In genomic region chr1:45925131-45925499, GRCm38 (mm10) we compare ENCODE assay signal across 8 mouse cellular contexts. TPM values are rescaled to one million over a fixed set of nuclear protein-coding genes. Genes with fewer than 3 reads are reported as not detected.
DNase-seq lines count a peak whose midpoint lies in the region; ATAC-seq and TF ChIP-seq lines count a peak whose summit lies in the region.

No protein-coding gene starts in this region.

- H3K27me3 ChIP-seq in heart, adult 2 months (ENCODE audit: control insufficient read depth, insufficient read depth, low read length): no peaks in the 10 kb centered on the region
- no peaks in the 10 kb centered on the region for H3K27me3 ChIP-seq in C2C12 (ENCODE audit: control insufficient read depth, insufficient read depth, insufficient read length)
- peaks cover 9% of the 10 kb centered on the region for H3K27me3 ChIP-seq in forebrain, embryonic 11.5 days (ENCODE audit: control insufficient read depth, insufficient read depth, low read length)
- no peaks in the 10 kb centered on the region for H3K27me3 ChIP-seq in liver, embryonic 14.5 days (ENCODE audit: control insufficient read depth, insufficient read depth, low read length)

- H3K79me2 ChIP-seq in heart, adult 2 months (replicated peaks; ENCODE audit: control insufficient read depth, insufficient read depth, low read length): no peaks in the 10 kb centered on the region
- no peaks in the 10 kb centered on the region for H3K79me2 ChIP-seq in C2C12 (ENCODE audit: control insufficient read depth, insufficient read depth)

- H3K36me3 ChIP-seq in heart, adult 2 months (ENCODE audit: control insufficient read depth, insufficient read depth, low read length): no peaks in the 10 kb centered on the region
- H3K36me3 ChIP-seq in C2C12 (ENCODE audit: control insufficient read depth, insufficient read depth): no peaks in the 10 kb centered on the region
- no peaks in the 10 kb centered on the region for H3K36me3 ChIP-seq in forebrain, embryonic 11.5 days (ENCODE audit: control insufficient read depth, insufficient read depth, low read length)
- peaks cover 19% of the 10 kb centered on the region for H3K36me3 ChIP-seq in liver, embryonic 14.5 days (replicated peaks; ENCODE audit: control insufficient read depth, insufficient read depth, low read depth)

- H3K9me3 ChIP-seq in forebrain, embryonic 11.5 days (ENCODE audit: control insufficient read depth, low read length): no peaks in the 10 kb centered on the region
- no peaks in the 10 kb centered on the region for H3K9me3 ChIP-seq in liver, embryonic 14.5 days (ENCODE audit: control insufficient read depth, low read length)

- H3K4me1 ChIP-seq in heart, adult 2 months (ENCODE audit: control insufficient read depth, insufficient read depth, low read length): no peaks in the 10 kb centered on the region; the same call in 1 of the 2 replicates
- 0 out of 2 replicates have a peak, but pooled peaks cover 2% of the 10 kb centered on the region for H3K4me1 ChIP-seq in forebrain, embryonic 11.5 days (replicated peaks; ENCODE audit: control insufficient read depth, insufficient read depth, low read length)
- H3K4me1 ChIP-seq in liver, embryonic 14.5 days (replicated peaks; ENCODE audit: control insufficient read depth in 2 of 2, insufficient read depth in 2 of 2, low read length in 1 of 2): peaks cover 17 to 22% of the 10 kb centered on the region in 2 experiments

- TF ChIP-seq POLR2A in heart, adult 2 months (IDR thresholded peaks at IDR 0.05; ENCODE audit: insufficient read depth, low read depth, low read length): no peak

- peak overlapping the region; percentile 65 for H3K9ac ChIP-seq in heart, adult 2 months (ENCODE audit: low read depth, low read length)
- H3K9ac ChIP-seq in forebrain, embryonic 11.5 days (ENCODE audit: low read length): peak overlapping the region; percentile 51
- peak overlapping the region; percentile 96 for H3K9ac ChIP-seq in liver, embryonic 14.5 days (replicated peaks)

- no peak for TF ChIP-seq EP300 in heart, adult 2 months (IDR thresholded peaks at IDR 0.05; ENCODE audit: insufficient read depth, low read depth, low read length)
- no peak for TF ChIP-seq EP300 in liver, embryonic 14.5 days (IDR thresholded peaks at IDR 0.05; ENCODE audit: low read depth)

- ATAC-seq in forebrain, embryonic 11.5 days (replicated peaks; ENCODE audit: low FRiP score): peak; percentile 47
- peak; percentile 35 for ATAC-seq in liver, embryonic 14.5 days (ENCODE audit: insufficient read depth)

- no peak for DNase-seq in heart, adult 2 months
- DNase-seq in heart, postnatal 4 days: no peak
- no peak for DNase-seq in forebrain, embryonic 11.5 days (ENCODE audit: low spot score)
- DNase-seq in liver, embryonic 14.5 days (ENCODE audit: low read depth in 3 of 3, low spot score in 3 of 3): no peak
- DNase-seq in natural killer cell, adult 2 months (ENCODE audit: low spot score in 2 of 2): no peak
- no peak for DNase-seq in retina, embryonic 14.5 days (ENCODE audit: low spot score)
- DNase-seq in right cerebral cortex, postnatal 25 days: no peak

- H3ac ChIP-seq in C2C12 (ENCODE audit: control insufficient read depth, insufficient read length, low read depth): no peak overlapping the region

- WGBS in heart, adult 2 months: 8% methylated on average over 7 of the region's 7 CpGs
- 11% methylated on average over 7 of the region's 7 CpGs for WGBS in forebrain, embryonic 11.5 days
- 3% methylated on average over 7 of the region's 7 CpGs for WGBS in liver, embryonic 14.5 days (ENCODE audit: insufficient replicate concordance)

- H3K79me3 ChIP-seq in C2C12 (ENCODE audit: low read depth): no peaks in the 10 kb centered on the region

- H3K4me2 ChIP-seq in forebrain, embryonic 11.5 days (ENCODE audit: low read depth, low read length, severe bottlenecking): peak overlapping the region; percentile 90
- H3K4me2 ChIP-seq in liver, embryonic 14.5 days (ENCODE audit: low read depth): peak overlapping the region; percentile 87

- H3K27ac ChIP-seq in heart, adult 2 months: peak overlapping the region; percentile 81
- no peak overlapping the region for H3K27ac ChIP-seq in forebrain, embryonic 11.5 days (ENCODE audit: low read depth, low read length)
- peak overlapping the region; percentile 71 for H3K27ac ChIP-seq in liver, embryonic 14.5 days

- no peak for TF ChIP-seq CTCF in heart, adult 2 months (IDR thresholded peaks at IDR 0.05)
- TF ChIP-seq CTCF in C2C12 (IDR thresholded peaks at IDR 0.05; ENCODE audit: control insufficient read depth, insufficient read depth, insufficient read length): no peak
- TF ChIP-seq CTCF in liver, embryonic 14.5 days (IDR thresholded peaks at IDR 0.05; ENCODE audit: low read depth): no peak

- H3K4me3 ChIP-seq in heart, adult 2 months: peak overlapping the region; percentile 66
- peak overlapping the region; percentile 34 for H3K4me3 ChIP-seq in C2C12 (ENCODE audit: insufficient read depth, poor library complexity, severe bottlenecking)
- H3K4me3 ChIP-seq in forebrain, embryonic 11.5 days (ENCODE audit: low read depth, low read length): peak overlapping the region; percentile 48
- H3K4me3 ChIP-seq in liver, embryonic 14.5 days (ENCODE audit: insufficient read depth in 1 of 2, low read depth in 2 of 2, low read length in 2 of 2): peak overlapping the region; percentile 80 to 82

- intact Hi-C loops in heart, adult 2 months (cut with DNase I): no loop called here

TF ChIP-seq in C2C12, 6 proteins besides CTCF, POLR2A, EP300 and RAD21:
- TF ChIP-seq CEBPB (IDR thresholded peaks at IDR 0.05; ENCODE audit: low read depth): no peak
- TF ChIP-seq MYOD1 (IDR thresholded peaks at IDR 0.05; ENCODE audit: control insufficient read depth, insufficient read length, low read depth): no peak
- TF ChIP-seq MAX (IDR thresholded peaks at IDR 0.05): no peak
- no peak for TF ChIP-seq FOSL1 (IDR thresholded peaks at IDR 0.05; ENCODE audit: insufficient read depth, low read length, poor library complexity, severe bottlenecking)
- no peak for TF ChIP-seq MYOG (IDR thresholded peaks at IDR 0.05; ENCODE audit: control insufficient read depth, extremely low read depth, insufficient read length)
- TF ChIP-seq USF1 (IDR thresholded peaks at IDR 0.05; ENCODE audit: low read depth): no peak

RNA-seq across cellular contexts. Expression of gene Slc40a1, which starts 1.2 kb away (rescaled TPM):
- total RNA-seq in heart, adult 2 months (2021): 10 to 100 TPM; 13.5 to 19.5 TPM
- polyA plus RNA-seq in heart, adult 2 months (2012; rRNA removed): 7.4 and 18.4 TPM in 2 replicates
- total RNA-seq in heart, postnatal 4 days (2021): 10 to 100 TPM; 12.9 to 14.0 TPM
- 0.94 TPM for polyA plus RNA-seq in C2C12 (2012; fragmentation: generic; extraction: Trizol)
- polyA plus RNA-seq in forebrain, embryonic 11.5 days (2014; fragmentation: Nextera tagmentation; extraction: Ambion mirVana): 13.8 and 19.7 TPM in 2 replicates
- 37.3 and 43.8 TPM in 2 replicates for polyA plus RNA-seq in liver, embryonic 14.5 days (2012; rRNA removed)
- 121 and 124 TPM in 2 replicates for polyA plus RNA-seq in liver, embryonic 14.5 days (2014; fragmentation: Nextera tagmentation; extraction: Ambion mirVana)

RNA-seq across cellular contexts. Expression of gene Gm5269, which starts 35.0 kb away (rescaled TPM):
- total RNA-seq in heart, adult 2 months (2021): not detected
- not detected in 2 replicates for polyA plus RNA-seq in heart, adult 2 months (2012; rRNA removed)
- not detected for total RNA-seq in heart, postnatal 4 days (2021)
- not detected for polyA plus RNA-seq in C2C12 (2012; fragmentation: generic; extraction: Trizol)
- not detected in 2 replicates for polyA plus RNA-seq in forebrain, embryonic 11.5 days (2014; fragmentation: Nextera tagmentation; extraction: Ambion mirVana)
- polyA plus RNA-seq in liver, embryonic 14.5 days (2012; rRNA removed): 0.25 TPM in 1 of 2 replicates, not detected in the other
- polyA plus RNA-seq in liver, embryonic 14.5 days (2014; fragmentation: Nextera tagmentation; extraction: Ambion mirVana): not detected in 2 replicates
